Mouse (Mus musculus) midbrain, embryonic 11.5 days (tissue): ENCODE results near the gene Acsf2. TPM values are rescaled to one million over a fixed set of nuclear protein-coding genes. Genes with fewer than 3 reads are reported as not detected.

Experiments used
- ATAC-seq: fragments of 200-750 bp; cut with Nextera tagmentation; 2 replicates; pipeline ENCODE4 v1.8.0; 2017; ENCODE audit warnings: moderate TSS enrichment, moderate library complexity; ENCODE audit not compliant: low FRiP score
- DNase-seq: peaks from one replicate; pipeline ENCODE4 v3.0.0; 2015; ENCODE audit warnings: low spot score; ENCODE audit errors: missing footprints
- H3K27ac ChIP-seq: fragments of 300-500 bp; sonication (generic); 2 replicates; pipeline ENCODE4 v1.5.1; 2014; ENCODE audit warnings: low read depth, low read length
- H3K27me3 ChIP-seq: fragments of 300-500 bp; sonication (generic); 2 replicates; pipeline ENCODE4 v1.6.1; 2014; ENCODE audit warnings: mild to moderate bottlenecking, low read length, moderate library complexity, mixed read lengths; ENCODE audit not compliant: control insufficient read depth, insufficient read depth
- H3K36me3 ChIP-seq: fragments of 300-500 bp; sonication (generic); 2 replicates; pipeline ENCODE4 v1.6.1; 2014; ENCODE audit warnings: mild to moderate bottlenecking, low read length, moderate library complexity, mixed read lengths; ENCODE audit not compliant: control insufficient read depth, insufficient read depth
- H3K4me1 ChIP-seq: fragments of 300-500 bp; sonication (generic); 2 replicates; pipeline ENCODE4 v1.6.1; 2014; ENCODE audit warnings: low read length; ENCODE audit not compliant: control insufficient read depth, insufficient read depth
- H3K4me2 ChIP-seq: fragments of 300-500 bp; sonication (generic); 2 replicates; pipeline ENCODE4 v1.6.1; 2014; ENCODE audit warnings: mild to moderate bottlenecking, moderate library complexity
- H3K4me3 ChIP-seq: fragments of 300-500 bp; sonication (generic); 2 replicates; pipeline ENCODE4 v1.5.1; 2014; ENCODE audit warnings: low read depth, low read length
- H3K9ac ChIP-seq: fragments of 300-500 bp; sonication (generic); 2 replicates; pipeline ENCODE4 v1.6.1; 2014; ENCODE audit warnings: low read length
- H3K9me3 ChIP-seq: fragments of 300-500 bp; sonication (generic); 2 replicates; pipeline ENCODE4 v1.6.1; 2016; ENCODE audit warnings: low read length; ENCODE audit not compliant: control insufficient read depth
- WGBS: fragments of 180-500 bp; shearing (Covaris S2); extraction: QIAGEN DNeasy Blood & Tissue Kit; methylation state at CpG from one replicate; pipeline ENCODE4 v1.1.7; 2014; 5-methylcytosine and 5-hydroxymethylcytosine counted together
- polyA plus RNA-seq: library from polyadenylated mRNA; unstranded; fragments of >200 nt; fragmentation: Nextera tagmentation; extraction: Ambion mirVana; gene quantifications from 2 replicates; pipeline ENCODE4 v1.2.1, GENCODE M21; 2014

The Acsf2 gene
- polyA plus RNA-seq, 1 experiment from 2014 or later = 4.9 TPM

- Histone ChIP-seq H3K36me3 (no peaks in the 10 kb centered on the region), H3K4me2 (no peak overlapping the region), H3K4me1 (peaks cover 7% of the 10 kb centered on the region), H3K4me3 (no peak overlapping the region), H3K27ac (no peak overlapping the region), H3K27me3 (no peaks in the 10 kb centered on the region), H3K9ac (no peak overlapping the region), H3K9me3 (no peaks in the 10 kb centered on the region)
- ATAC-seq = no peak
- DNase-seq = no peak
- 94% methylated on average over 6 of the region's 6 CpGs for WGBS
Measured at GRCm38 (mm10) chr11:94547271-94547670, 54.4 kb downstream of the Acsf2 start.

- no peaks in the 10 kb centered on the region for H3K36me3 ChIP-seq
- H3K27me3 ChIP-seq = no peaks in the 10 kb centered on the region
- no peak overlapping the region for H3K4me2 ChIP-seq
- peaks cover 7% of the 10 kb centered on the region for H3K4me1 ChIP-seq
- H3K9me3 ChIP-seq = no peaks in the 10 kb centered on the region
- DNase-seq (no peak), ATAC-seq (no peak)
- H3K4me3 ChIP-seq = no peak overlapping the region
- H3K9ac ChIP-seq = no peak overlapping the region
- WGBS = 100% methylated on average over 5 of the region's 5 CpGs
- no peak overlapping the region for H3K27ac ChIP-seq
Measured at GRCm38 (mm10) chr11:94546381-94546780, 55.3 kb downstream of the Acsf2 start.

GRCm38 (mm10) chr11:94544422-94544821 is 57.2 kb downstream of the Acsf2 start:
- ATAC-seq (no peak), DNase-seq (peak; percentile 84)
- Histone ChIP-seq H3K9ac (no peak overlapping the region), H3K4me2 (peak overlapping the region; percentile 10; the same call in 1 of the 2 replicates), H3K4me1 (peaks cover 7% of the 10 kb centered on the region), H3K9me3 (no peaks in the 10 kb centered on the region), H3K27me3 (no peaks in the 10 kb centered on the region), H3K27ac (no peak overlapping the region), H3K36me3 (no peaks in the 10 kb centered on the region), H3K4me3 (no peak overlapping the region)
- 53% methylated on average over 18 of the region's 18 CpGs for WGBS

- DNase-seq (peak; percentile 92), ATAC-seq (0 out of 2 replicates have a peak, but pooled peaks have one; percentile 22)
- Histone ChIP-seq H3K4me2 (no peak overlapping the region; the same call in 1 of the 2 replicates), H3K27ac (no peak overlapping the region), H3K36me3 (no peaks in the 10 kb centered on the region), H3K4me3 (no peak overlapping the region), H3K27me3 (no peaks in the 10 kb centered on the region), H3K4me1 (peaks cover 7% of the 10 kb centered on the region), H3K9me3 (no peaks in the 10 kb centered on the region), H3K9ac (no peak overlapping the region)
- WGBS = 29% methylated on average over 9 of the region's 9 CpGs
Measured at GRCm38 (mm10) chr11:94543932-94544331, 57.7 kb downstream of the Acsf2 start.

- no peaks in the 10 kb centered on the region for H3K9me3 ChIP-seq
- 87% methylated on average over 12 of the region's 12 CpGs for WGBS
- no peak overlapping the region for H3K9ac ChIP-seq
- no peak overlapping the region for H3K4me2 ChIP-seq
- H3K4me1 ChIP-seq = peaks cover 3% of the 10 kb centered on the region
- no peaks in the 10 kb centered on the region for H3K36me3 ChIP-seq
- no peaks in the 10 kb centered on the region for H3K27me3 ChIP-seq
- no peak for ATAC-seq
- H3K27ac ChIP-seq = no peak overlapping the region
- DNase-seq = peak; percentile 54
- no peak overlapping the region for H3K4me3 ChIP-seq
Measured at GRCm38 (mm10) chr11:94543344-94543743, 58.3 kb downstream of the Acsf2 start.

GRCm38 (mm10) chr11:94542400-94542799 is 59.3 kb downstream of the Acsf2 start:
- H3K9ac ChIP-seq = no peak overlapping the region

GRCm38 (mm10) chr11:94539761-94540160 is 61.9 kb downstream of the Acsf2 start:
- Histone ChIP-seq H3K4me2 (no peak overlapping the region), H3K9me3 (no peaks in the 10 kb centered on the region), H3K4me1 (no peaks in the 10 kb centered on the region), H3K4me3 (no peak overlapping the region), H3K9ac (no peak overlapping the region), H3K27me3 (no peaks in the 10 kb centered on the region), H3K36me3 (no peaks in the 10 kb centered on the region), H3K27ac (no peak overlapping the region)
- DNase-seq (peak; percentile 66), ATAC-seq (no peak)
- WGBS = 82% methylated on average over 7 of the region's 7 CpGs

More at GRCm38 (mm10) chr11:94542400-94542799, 59.3 kb downstream of the Acsf2 start:
- no peaks in the 10 kb centered on the region for H3K4me1 ChIP-seq
- no peak overlapping the region for H3K4me3 ChIP-seq
- H3K27ac ChIP-seq = no peak overlapping the region
- H3K36me3 ChIP-seq = no peaks in the 10 kb centered on the region
- no peak overlapping the region for H3K4me2 ChIP-seq
- H3K9me3 ChIP-seq = no peaks in the 10 kb centered on the region
- no peak for ATAC-seq
- no peaks in the 10 kb centered on the region for H3K27me3 ChIP-seq
- peak; percentile 68 for DNase-seq
- WGBS = 91% methylated on average over 4 of the region's 4 CpGs

GRCm38 (mm10) chr11:94538733-94539292 is 62.9 kb downstream of the Acsf2 start:
- Histone ChIP-seq H3K9ac (no peak overlapping the region), H3K9me3 (no peaks in the 10 kb centered on the region), H3K4me3 (no peak overlapping the region), H3K4me1 (no peaks in the 10 kb centered on the region), H3K27me3 (no peaks in the 10 kb centered on the region), H3K27ac (no peak overlapping the region), H3K4me2 (no peak overlapping the region), H3K36me3 (no peaks in the 10 kb centered on the region)
- WGBS = 57% methylated on average over 8 of the region's 8 CpGs
- DNase-seq = peak; percentile 39
- no peak for ATAC-seq

- no peak for ATAC-seq
- Histone ChIP-seq H3K9me3 (no peaks in the 10 kb centered on the region), H3K9ac (no peak overlapping the region), H3K27me3 (no peaks in the 10 kb centered on the region), H3K4me2 (no peak overlapping the region), H3K27ac (no peak overlapping the region), H3K36me3 (no peaks in the 10 kb centered on the region), H3K4me1 (no peaks in the 10 kb centered on the region), H3K4me3 (no peak overlapping the region)
- DNase-seq = peak; percentile 49
- 84% methylated on average over 8 of the region's 8 CpGs for WGBS
Measured at GRCm38 (mm10) chr11:94533171-94533570, 68.5 kb downstream of the Acsf2 start.
